Mouse (Mus musculus) olfactory bulb, adult 2 months (tissue): Measurements from ENCODE around the gene Rgsl1. TPM values are rescaled to one million over a fixed set of nuclear protein-coding genes. Genes with fewer than 3 reads are reported as not detected.

ENCODE experiments used
- H3K27ac ChIP-seq: fragments of 200-500 bp; 2 replicates; pipeline ENCODE4 v1.5.1; 2012; ENCODE audit warnings: low read depth, low read length; ENCODE audit not compliant: insufficient read depth
- H3K4me1 ChIP-seq: fragments of 200-500 bp; 2 replicates; pipeline ENCODE4 v1.6.1; 2012; ENCODE audit warnings: low read length; ENCODE audit not compliant: control insufficient read depth, insufficient read depth
- H3K4me3 ChIP-seq: fragments of 200-500 bp; 2 replicates; pipeline ENCODE4 v1.5.1; 2012; ENCODE audit warnings: mild to moderate bottlenecking, low read depth, low read length, moderate library complexity; ENCODE audit not compliant: insufficient read depth
- CTCF ChIP-seq: fragments of 200-500 bp; IDR thresholded peaks from 2 replicates; pipeline ENCODE4 v1.5.1; 2012; ENCODE audit warnings: low read depth, mild to moderate bottlenecking, low read length, moderate library complexity; ENCODE audit not compliant: insufficient read depth
- POLR2A ChIP-seq: fragments of 200-500 bp; IDR thresholded peaks from 2 replicates; pipeline ENCODE4 v1.6.1; 2012; ENCODE audit warnings: mild to moderate bottlenecking, low read depth, low read length, moderate library complexity; ENCODE audit not compliant: insufficient read depth
- WGBS: fragments of 180-500 bp; shearing (Covaris S2); methylation state at CpG from one replicate; pipeline ENCODE4 v1.1.7; 2018; 5-methylcytosine and 5-hydroxymethylcytosine counted together
- polyA plus RNA-seq: library from polyadenylated mRNA; stranded (reverse); fragments of >200 nt; gene quantifications from 2 replicates; pipeline ENCODE4 v1.2.4, GENCODE M21; 2012; ENCODE audit warnings: low replicate concordance; ENCODE audit not compliant: missing spikeins, insufficient read depth, insufficient read length

The Rgsl1 gene
- polyA plus RNA-seq, 1 experiment = not detected

GRCm38 (mm10) chr1:153737101-153738085 is 106.5 kb downstream of the Rgsl1 start:
- TF ChIP-seq POLR2A = no peak
- Histone ChIP-seq H3K4me3 (no peak overlapping the region), H3K4me1 (peaks cover 37% of the 10 kb centered on the region), H3K27ac (no peak overlapping the region)
- WGBS = 31% methylated on average over 9 of the region's 9 CpGs

GRCm38 (mm10) chr1:153736096-153736495 is 107.8 kb downstream of the Rgsl1 start:
- Histone ChIP-seq H3K4me3 (no peak overlapping the region), H3K4me1 (peaks cover 33% of the 10 kb centered on the region), H3K27ac (no peak overlapping the region)
- WGBS = 67% methylated on average over 6 of the region's 6 CpGs
- TF ChIP-seq POLR2A (no peak), CTCF (no peak)

GRCm38 (mm10) chr1:153734866-153735265 is 109.1 kb downstream of the Rgsl1 start:
- Histone ChIP-seq H3K4me3 (no peak overlapping the region), H3K4me1 (peaks cover 29% of the 10 kb centered on the region), H3K27ac (no peak overlapping the region)
- 91% methylated on average over 4 of the region's 4 CpGs for WGBS
- TF ChIP-seq CTCF (no peak), POLR2A (no peak)

GRCm38 (mm10) chr1:153733181-153733580 is 110.8 kb downstream of the Rgsl1 start:
- no peak for TF ChIP-seq POLR2A
- no peak for TF ChIP-seq CTCF
- Histone ChIP-seq H3K4me3 (no peak overlapping the region), H3K4me1 (peaks cover 26% of the 10 kb centered on the region), H3K27ac (no peak overlapping the region)
- 40% methylated on average over 9 of the region's 9 CpGs for WGBS

GRCm38 (mm10) chr1:153730671-153731070 is 113.3 kb downstream of the Rgsl1 start:
- peaks cover 16% of the 10 kb centered on the region for H3K4me1 ChIP-seq
- H3K4me3 ChIP-seq = no peak overlapping the region
- 60% methylated on average over 3 of the region's 3 CpGs for WGBS
- TF ChIP-seq CTCF (no peak), POLR2A (no peak)
- no peak overlapping the region for H3K27ac ChIP-seq

- 77% methylated on average over 2 of the region's 2 CpGs for WGBS
- H3K4me3 ChIP-seq = no peak overlapping the region
- TF ChIP-seq POLR2A = no peak
- TF ChIP-seq CTCF = no peak
- H3K27ac ChIP-seq = no peak overlapping the region
- H3K4me1 ChIP-seq = peaks cover 15% of the 10 kb centered on the region
These were observed 114.1 kb downstream of the Rgsl1 start for GRCm38 (mm10) chr1:153729806-153730205.

Other genes with a start within 250 kb of the Rgsl1 start
- not detected in 2 replicates for gene Rgs8, start 191.1 kb downstream of the Rgsl1 start, polyA plus RNA-seq
- gene Rgs16, start 103.8 kb downstream of the Rgsl1 start, polyA plus RNA-seq = not detected in 2 replicates
- gene Rnasel, start 94.7 kb downstream of the Rgsl1 start, polyA plus RNA-seq = not detected in 2 replicates
- gene Teddm1b, start 30.2 kb upstream of the Rgsl1 start, polyA plus RNA-seq = not detected in 2 replicates
- gene Teddm1a, start 47.6 kb upstream of the Rgsl1 start, polyA plus RNA-seq = not detected in 2 replicates
- gene Glul, start 55.8 kb upstream of the Rgsl1 start, polyA plus RNA-seq = 474 and 913 TPM in 2 replicates
- gene Teddm2, start 56.1 kb upstream of the Rgsl1 start, polyA plus RNA-seq = not detected in 2 replicates